Mouse (Mus musculus) CH12.LX (cell line): Measurements from ENCODE around the gene Vmn1r4. TPM values are rescaled to one million over a fixed set of nuclear protein-coding genes. Genes with fewer than 3 reads are reported as not detected.

ENCODE experiments used
- DNase-seq: peaks from one replicate; pipeline ENCODE4 v3.0.0-alpha.2; 2013; ENCODE audit errors: extremely low read depth
- H3K27ac ChIP-seq: 2 replicates; pipeline ENCODE4 v1.5.1; 2012; ENCODE audit warnings: low read depth, mild to moderate bottlenecking, control low read depth, moderate library complexity; ENCODE audit not compliant: insufficient read depth
- H3K27me3 ChIP-seq: replicated peaks from 2 replicates; pipeline ENCODE3; 2012; ENCODE audit warnings: inconsistent platforms
- H3K36me3 ChIP-seq, 2 experiments: replicated peaks in 1 of 2; 2 replicates each; pipeline versions ENCODE3 to v1.6.1; 2012; ENCODE audit warnings: inconsistent platforms in 1 of 2, low read length in 1 of 2, mild to moderate bottlenecking in 1 of 2, mixed read lengths in 1 of 2, moderate library complexity in 1 of 2; ENCODE audit not compliant: control insufficient read depth in 1 of 2, insufficient read depth in 1 of 2
- H3K4me1 ChIP-seq, 2 experiments: 2 replicates each; pipeline ENCODE4 v1.6.1; 2012; ENCODE audit warnings: inconsistent platforms in 1 of 2, moderate library complexity in 1 of 2; ENCODE audit not compliant: insufficient read depth in 2 of 2, control insufficient read depth in 1 of 2
- H3K4me2 ChIP-seq: 2 replicates; pipeline ENCODE4 v1.6.1; 2012; ENCODE audit warnings: low read depth, mild to moderate bottlenecking, control low read depth; ENCODE audit not compliant: poor library complexity, insufficient read depth, severe bottlenecking
- H3K4me3 ChIP-seq, 3 experiments: fragments of 150-350 bp in 1 of 3; sonication (generic) in 1 of 3; replicated peaks in 1 of 3; 2 replicates each; pipeline versions ENCODE3 to v1.5.1; 2011 to 2012; ENCODE audit warnings: low read depth in 2 of 3, low read length in 2 of 3, mild to moderate bottlenecking in 2 of 3, moderate library complexity in 2 of 3, control low read depth in 1 of 3, improper control_type of control experiment in 1 of 3, inconsistent platforms in 1 of 3, mixed read lengths in 1 of 3; ENCODE audit not compliant: poor library complexity in 1 of 3
- H3K79me2 ChIP-seq: replicated peaks from 2 replicates; pipeline ENCODE4 v1.6.1; 2012; ENCODE audit warnings: mild to moderate bottlenecking, moderate library complexity; ENCODE audit not compliant: control insufficient read depth, poor library complexity, insufficient read depth, severe bottlenecking; ENCODE audit errors: extremely low read depth
- H3K9ac ChIP-seq: 2 replicates; pipeline ENCODE4 v1.6.1; 2012; ENCODE audit warnings: low read depth, mild to moderate bottlenecking, control low read depth, moderate library complexity; ENCODE audit not compliant: insufficient read depth
- H3K9me3 ChIP-seq: replicated peaks from 2 replicates; pipeline ENCODE3; 2012; ENCODE audit warnings: low read length, inconsistent platforms, mixed read lengths
- BHLHE40 ChIP-seq: IDR thresholded peaks from 2 replicates; pipeline ENCODE4 v1.6.1; 2011; ENCODE audit warnings: mild to moderate bottlenecking, low read depth, low read length, improper control_type of control experiment
- CHD1 ChIP-seq: IDR thresholded peaks from 2 replicates; pipeline ENCODE4 v1.6.1; 2012; ENCODE audit warnings: low read depth, low read length, improper control_type of control experiment, inconsistent platforms
- CHD2 ChIP-seq: IDR thresholded peaks from 2 replicates; pipeline ENCODE4 v1.6.1; 2011; ENCODE audit warnings: low read length, improper control_type of control experiment
- CTCF ChIP-seq, 2 experiments: IDR thresholded peaks in 1 of 2; conservative IDR thresholded peaks in 1 of 2; 2 replicates each; pipeline ENCODE4 v1.5.1; 2011 to 2012; ENCODE audit warnings: low read depth in 2 of 2, low read length in 2 of 2, improper control_type of control experiment in 1 of 2, inconsistent platforms in 1 of 2, mild to moderate bottlenecking in 1 of 2, moderate library complexity in 1 of 2
- E2F4 ChIP-seq: IDR thresholded peaks from 2 replicates; pipeline ENCODE4 v1.6.1; 2011; ENCODE audit warnings: low read depth, low read length, improper control_type of control experiment; ENCODE audit not compliant: insufficient replicate concordance
- ELF1 ChIP-seq: IDR thresholded peaks from 2 replicates; pipeline ENCODE4 v1.6.1; 2014; ENCODE audit warnings: low read depth, mild to moderate bottlenecking, inconsistent platforms, low read length, improper control_type of control experiment
- EP300 ChIP-seq: IDR thresholded peaks from 2 replicates; pipeline ENCODE4 v1.6.1; 2011; ENCODE audit warnings: low read length, improper control_type of control experiment
- ETS1 ChIP-seq: conservative IDR thresholded peaks from 2 replicates; pipeline ENCODE4 v1.6.1; 2012; ENCODE audit warnings: low read depth, mild to moderate bottlenecking, inconsistent platforms, low read length, improper control_type of control experiment, moderate library complexity
- GABPA ChIP-seq: IDR thresholded peaks from 2 replicates; pipeline ENCODE4 v1.6.1; 2012; ENCODE audit warnings: low read depth, low read length, improper control_type of control experiment, inconsistent platforms; ENCODE audit not compliant: insufficient replicate concordance
- HCFC1 ChIP-seq: IDR thresholded peaks from 2 replicates; pipeline ENCODE4 v1.6.1; 2012; ENCODE audit warnings: low read depth, mild to moderate bottlenecking, inconsistent platforms, low read length, improper control_type of control experiment
- IRF4 ChIP-seq: IDR thresholded peaks from 2 replicates; pipeline ENCODE4 v1.6.1; 2014; ENCODE audit warnings: low read depth, mild to moderate bottlenecking, inconsistent platforms, low read length, improper control_type of control experiment
- JUN ChIP-seq: IDR thresholded peaks from 2 replicates; pipeline ENCODE4 v1.6.1; 2011; ENCODE audit warnings: low read depth, mild to moderate bottlenecking, low read length, improper control_type of control experiment, moderate library complexity; ENCODE audit not compliant: insufficient read depth
- JUND ChIP-seq: conservative IDR thresholded peaks from 2 replicates; pipeline ENCODE4 v1.6.1; 2011; ENCODE audit warnings: low read depth, low read length, improper control_type of control experiment
- KAT2A ChIP-seq: IDR thresholded peaks from 2 replicates; pipeline ENCODE4 v1.6.1; 2012; ENCODE audit warnings: low read length, improper control_type of control experiment, inconsistent platforms; ENCODE audit not compliant: insufficient replicate concordance
- MAFK ChIP-seq: IDR thresholded peaks from 2 replicates; pipeline ENCODE4 v1.6.1; 2011; ENCODE audit warnings: low read length, improper control_type of control experiment; ENCODE audit not compliant: insufficient replicate concordance
- MAX ChIP-seq: IDR thresholded peaks from 2 replicates; pipeline ENCODE4 v1.6.1; 2011; ENCODE audit warnings: low read length, improper control_type of control experiment
- MAZ ChIP-seq: IDR thresholded peaks from 2 replicates; pipeline ENCODE4 v1.6.1; 2012; ENCODE audit warnings: low read depth, mild to moderate bottlenecking, inconsistent platforms, low read length, improper control_type of control experiment, moderate library complexity
- MEF2A ChIP-seq: IDR thresholded peaks from 2 replicates; pipeline ENCODE4 v1.6.1; 2014; ENCODE audit warnings: low read depth, mild to moderate bottlenecking, inconsistent platforms, low read length, improper control_type of control experiment, borderline replicate concordance
- MXI1 ChIP-seq: IDR thresholded peaks from 2 replicates; pipeline ENCODE4 v1.6.1; 2011; ENCODE audit warnings: mild to moderate bottlenecking, low read depth, low read length, improper control_type of control experiment
- MYC ChIP-seq: IDR thresholded peaks from 2 replicates; pipeline ENCODE4 v1.6.1; 2011; ENCODE audit warnings: low read depth, mild to moderate bottlenecking, improper control_type of control experiment, low read length
- NELFE ChIP-seq: IDR thresholded peaks from 2 replicates; pipeline ENCODE4 v1.6.1; 2011; ENCODE audit warnings: low read depth, low read length, improper control_type of control experiment
- NRF1 ChIP-seq: IDR thresholded peaks from 2 replicates; pipeline ENCODE4 v1.6.1; 2014; ENCODE audit warnings: low read depth, mild to moderate bottlenecking, inconsistent platforms, low read length, improper control_type of control experiment, moderate library complexity
- PAX5 ChIP-seq: IDR thresholded peaks from 2 replicates; pipeline ENCODE4 v1.6.1; 2012; ENCODE audit warnings: low read length, inconsistent platforms, mixed read lengths
- POLR2A ChIP-seq: IDR thresholded peaks from 2 replicates; pipeline ENCODE4 v1.6.1; 2011; ENCODE audit warnings: low read depth, mild to moderate bottlenecking, improper control_type of control experiment, low read length
- POLR2AphosphoS2 ChIP-seq: IDR thresholded peaks from 2 replicates; pipeline ENCODE4 v1.6.1; 2011; ENCODE audit warnings: low read depth, low read length, improper control_type of control experiment
- RAD21 ChIP-seq: IDR thresholded peaks from 2 replicates; pipeline ENCODE4 v1.6.1; 2011; ENCODE audit warnings: low read depth, mild to moderate bottlenecking, low read length, improper control_type of control experiment, moderate library complexity
- RCOR1 ChIP-seq: conservative IDR thresholded peaks from 2 replicates; pipeline ENCODE4 v1.6.1; 2012; ENCODE audit warnings: low read depth, mild to moderate bottlenecking, inconsistent platforms, low read length, improper control_type of control experiment
- SIN3A ChIP-seq: IDR thresholded peaks from 2 replicates; pipeline ENCODE4 v1.6.1; 2012; ENCODE audit warnings: low read length, improper control_type of control experiment, inconsistent platforms
- SMC3 ChIP-seq: IDR thresholded peaks from 2 replicates; pipeline ENCODE4 v1.6.1; 2011; ENCODE audit warnings: low read depth, low read length, improper control_type of control experiment
- TBP ChIP-seq: conservative IDR thresholded peaks from 2 replicates; pipeline ENCODE4 v1.6.1; 2011; ENCODE audit warnings: low read depth, low read length, improper control_type of control experiment
- TCF12 ChIP-seq: IDR thresholded peaks from 2 replicates; pipeline ENCODE4 v1.6.1; 2014; ENCODE audit warnings: low read depth, mild to moderate bottlenecking, inconsistent platforms, low read length, improper control_type of control experiment
- UBTF ChIP-seq: IDR thresholded peaks from 2 replicates; pipeline ENCODE4 v1.6.1; 2012; ENCODE audit warnings: low read depth, mild to moderate bottlenecking, inconsistent platforms, low read length, improper control_type of control experiment, moderate library complexity
- USF1 ChIP-seq: IDR thresholded peaks from 2 replicates; pipeline ENCODE4 v1.6.1; 2014; ENCODE audit warnings: low read depth, mild to moderate bottlenecking, inconsistent platforms, low read length, improper control_type of control experiment
- USF2 ChIP-seq: conservative IDR thresholded peaks from 2 replicates; pipeline ENCODE4 v1.6.1; 2011; ENCODE audit warnings: low read depth, low read length, improper control_type of control experiment
- ZC3H11A ChIP-seq: IDR thresholded peaks from 2 replicates; pipeline ENCODE4 v1.6.1; 2012; ENCODE audit warnings: low read depth, mild to moderate bottlenecking, inconsistent platforms, low read length, improper control_type of control experiment
- ZKSCAN1 ChIP-seq: IDR thresholded peaks from 2 replicates; pipeline ENCODE4 v1.6.1; 2012; ENCODE audit warnings: low read depth, inconsistent platforms, low read length, improper control_type of control experiment, borderline replicate concordance
- ZMIZ1 ChIP-seq: IDR thresholded peaks from 2 replicates; pipeline ENCODE4 v1.6.1; 2012; ENCODE audit warnings: low read depth, mild to moderate bottlenecking, inconsistent platforms, low read length, improper control_type of control experiment
- ZNF384 ChIP-seq: IDR thresholded peaks from 2 replicates; pipeline ENCODE4 v1.6.1; 2012; ENCODE audit warnings: low read depth, low read length, improper control_type of control experiment, inconsistent platforms
- dilution Hi-C: fragments of 300-500 bp; cut with MboI; formaldehyde crosslinking; loops from 2 replicates; pipeline ENCODE4 v1.14.3; 2020; ENCODE audit warnings: low sequenced_read_pairs; ENCODE audit not compliant: extremely low pct_unique_long_range_greater_than_20kb, extremely low pct_ligation_motif_present
- in situ Hi-C: fragments of 300-500 bp; cut with MboI; formaldehyde crosslinking; loops from 3 replicates; pipeline ENCODE4 v1.14.3; 2019; ENCODE audit warnings: low sequenced_read_pairs, low pct_ligation_motif_present, low pct_unique_long_range_greater_than_20kb, mixed read lengths
- polyA plus RNA-seq: library from polyadenylated mRNA; unstranded; fragments of >175 nt; gene quantifications from 2 replicates; pipeline ENCODE4 v1.2.1, GENCODE M21; 2012; ENCODE audit warnings: low read depth; ENCODE audit not compliant: insufficient read length
- total RNA-seq, 2 experiments: library from RNA; depleted of rRNA; stranded (reverse); fragments of 300-350 nt in 1 of 2; fragments of >200 nt in 1 of 2; gene quantifications; 2 replicates each; pipeline ENCODE4 v1.2.3; 2012 to 2014

Gene Vmn1r4
- total and polyA plus RNA-seq, 3 experiments, result 0.11 to 0.25 (median 0.11) TPM

- peak; percentile 87 for DNase-seq
- H3K27ac ChIP-seq, result no peak overlapping the region
- dilution Hi-C loops (no loop called here), in situ Hi-C loops (loop anchor here (10.0 kb wide), 1 partner anchor 97 kb away; no protein-coding TSS in a partner anchor)
- H3K79me2 ChIP-seq, result peaks cover 12% of the 10 kb centered on the region; the same call in 1 of the 2 replicates
- peaks cover 0 to 8% of the 10 kb centered on the region in 2 experiments for H3K36me3 ChIP-seq
- H3K9ac ChIP-seq, result no peak overlapping the region
- H3K4me2 ChIP-seq, result peak overlapping the region; percentile 74
- peak overlapping the region; percentile 51 to 52 (median 52) for H3K4me3 ChIP-seq
- H3K4me1 ChIP-seq, result peaks cover 0 to 32% of the 10 kb centered on the region in 2 experiments; a peak in 2 of 4 replicates
- H3K9me3 ChIP-seq, result no peaks in the 10 kb centered on the region
- TF ChIP-seq CTCF (conservative IDR thresholded peaks at IDR 0.05 in 1 of 2, IDR thresholded peaks at IDR 0.05 in 1 of 2; ENCODE audit: low read depth in 2 of 2, low read length in 2 of 2) (no peak), USF2 (no peak), POLR2A (peak; percentile 84), TBP (peak; percentile 97), IRF4 (peak; percentile 22; the same call in 1 of the 2 replicates), ZNF384 (no peak), USF1 (no peak), CHD2 (no peak), TCF12 (no peak; the same call in 1 of the 2 replicates), KAT2A (no peak), E2F4 (no peak), HCFC1 (no peak), ZKSCAN1 (no peak), POLR2AphosphoS2 (0 out of 2 replicates have a peak, but pooled peaks have one; percentile 42), PAX5 (no peak), BHLHE40 (peak; percentile 50), EP300 (no peak), MAX (0 out of 2 replicates have a peak, but pooled peaks have one; percentile 41), RCOR1 (no peak), SMC3 (no peak), MYC (no peak; the same call in 1 of the 2 replicates), UBTF (no peak), SIN3A (peak; percentile 59; the same call in 1 of the 2 replicates), NELFE (peak; percentile 69), ZMIZ1 (no peak; the same call in 1 of the 2 replicates), NRF1 (no peak), CHD1 (no peak), JUN (no peak), GABPA (no peak), ZC3H11A (no peak), MEF2A (no peak), MAFK (no peak), ELF1 (peak; percentile 82), MAZ (no peak), JUND (no peak), ETS1 (peak; percentile 14; the same call in 1 of the 2 replicates), MXI1 (no peak; the same call in 1 of the 2 replicates), RAD21 (no peak)
- no peaks in the 10 kb centered on the region for H3K27me3 ChIP-seq
Observed at GRCm38 (mm10) chr6:56901824-56902386, 21.9 kb upstream of the Vmn1r4 start.
